Mouse (Mus musculus): ENCODE measurements around the gene Ggt5. TPM values are rescaled to one million over a fixed set of nuclear protein-coding genes. Genes with fewer than 3 reads are reported as not detected.

Gene Ggt5
- total and polyA plus RNA-seq, 2 experiments from 2014 or later, result 2.6 to 4.3 TPM

GRCm38 (mm10) chr10:75568029-75568428 is 21.1 kb upstream of the Ggt5 start:
- 46% methylated on average over 5 of the region's 5 CpGs for WGBS
- TF ChIP-seq CTCF (IDR thresholded peaks at IDR 0.05; ENCODE audit: low read depth), result no peak
- H3K27me3 ChIP-seq (ENCODE audit: insufficient read depth, low read length), result no peaks in the 10 kb centered on the region
- no peak for DNase-seq
- no peaks in the 10 kb centered on the region for H3K36me3 ChIP-seq (ENCODE audit: insufficient read depth)
- no peak overlapping the region for H3K4me3 ChIP-seq (ENCODE audit: low read depth, low read length)
- H3K4me2 ChIP-seq (ENCODE audit: low read depth), result no peak overlapping the region
- H3K9ac ChIP-seq, result no peak overlapping the region
- no peaks in the 10 kb centered on the region for H3K9me3 ChIP-seq (ENCODE audit: low read length)
- ATAC-seq, result no peak
- H3K4me1 ChIP-seq (ENCODE audit: insufficient read depth), result no peaks in the 10 kb centered on the region
- no peak overlapping the region for H3K27ac ChIP-seq (ENCODE audit: low read depth, low read length)

GRCm38 (mm10) chr10:75568441-75568840 is 20.7 kb upstream of the Ggt5 start:
- DNase-seq (no peak), ATAC-seq (no peak)
- Histone ChIP-seq H3K27ac (ENCODE audit: low read depth, low read length) (no peak overlapping the region), H3K9me3 (ENCODE audit: low read length) (no peaks in the 10 kb centered on the region), H3K4me1 (ENCODE audit: insufficient read depth) (no peaks in the 10 kb centered on the region), H3K4me3 (ENCODE audit: low read depth, low read length) (no peak overlapping the region), H3K27me3 (ENCODE audit: insufficient read depth, low read length) (no peaks in the 10 kb centered on the region), H3K9ac (no peak overlapping the region), H3K4me2 (ENCODE audit: low read depth) (no peak overlapping the region), H3K36me3 (ENCODE audit: insufficient read depth) (no peaks in the 10 kb centered on the region)
- TF ChIP-seq CTCF (IDR thresholded peaks at IDR 0.05; ENCODE audit: low read depth), result no peak
- 10% methylated on average over 11 of the region's 11 CpGs for WGBS

- H3K4me2 ChIP-seq (ENCODE audit: low read depth), result no peak overlapping the region
- no peaks in the 10 kb centered on the region for H3K36me3 ChIP-seq (ENCODE audit: insufficient read depth)
- no peaks in the 10 kb centered on the region for H3K27me3 ChIP-seq (ENCODE audit: insufficient read depth, low read length)
- no peaks in the 10 kb centered on the region for H3K9me3 ChIP-seq (ENCODE audit: low read length)
- TF ChIP-seq CTCF (IDR thresholded peaks at IDR 0.05; ENCODE audit: low read depth), result no peak
- ATAC-seq, result no peak
- no peak for DNase-seq
- WGBS, result 17% methylated on average over 4 of the region's 4 CpGs
- H3K4me1 ChIP-seq (ENCODE audit: insufficient read depth), result no peaks in the 10 kb centered on the region
- H3K9ac ChIP-seq, result no peak overlapping the region
- H3K4me3 ChIP-seq (ENCODE audit: low read depth, low read length), result no peak overlapping the region
- H3K27ac ChIP-seq (ENCODE audit: low read depth, low read length), result no peak overlapping the region
Observed at GRCm38 (mm10) chr10:75568851-75569250, 20.3 kb upstream of the Ggt5 start.

GRCm38 (mm10) chr10:75570981-75571657 is 18.0 kb upstream of the Ggt5 start:
- no peaks in the 10 kb centered on the region for H3K36me3 ChIP-seq (ENCODE audit: insufficient read depth)
- H3K4me2 ChIP-seq (ENCODE audit: low read depth), result no peak overlapping the region
- ATAC-seq, result no peak
- H3K27ac ChIP-seq (ENCODE audit: low read depth, low read length), result no peak overlapping the region
- no peak overlapping the region for H3K9ac ChIP-seq
- DNase-seq, result no peak
- no peaks in the 10 kb centered on the region for H3K27me3 ChIP-seq (ENCODE audit: insufficient read depth, low read length)
- WGBS, result 37% methylated on average over 10 of the region's 10 CpGs
- no peaks in the 10 kb centered on the region for H3K4me1 ChIP-seq (ENCODE audit: insufficient read depth)
- H3K4me3 ChIP-seq (ENCODE audit: low read depth, low read length), result no peak overlapping the region
- no peak for TF ChIP-seq CTCF (IDR thresholded peaks at IDR 0.05; ENCODE audit: low read depth)
- H3K9me3 ChIP-seq (ENCODE audit: low read length), result no peaks in the 10 kb centered on the region

- ATAC-seq, result no peak
- Histone ChIP-seq H3K4me3 (ENCODE audit: low read depth, low read length) (no peak overlapping the region), H3K4me1 (ENCODE audit: insufficient read depth) (no peaks in the 10 kb centered on the region), H3K4me2 (ENCODE audit: low read depth) (no peak overlapping the region), H3K9me3 (ENCODE audit: low read length) (no peaks in the 10 kb centered on the region), H3K9ac (no peak overlapping the region), H3K36me3 (ENCODE audit: insufficient read depth) (no peaks in the 10 kb centered on the region), H3K27me3 (ENCODE audit: insufficient read depth, low read length) (no peaks in the 10 kb centered on the region), H3K27ac (ENCODE audit: low read depth, low read length) (no peak overlapping the region)
- no peak for TF ChIP-seq CTCF (IDR thresholded peaks at IDR 0.05; ENCODE audit: low read depth)
- DNase-seq, result no peak
- WGBS, result 44% methylated on average over 9 of the region's 9 CpGs
Observed at GRCm38 (mm10) chr10:75571937-75572336, 17.2 kb upstream of the Ggt5 start.

- Histone ChIP-seq H3K4me2 (ENCODE audit: low read depth) (no peak overlapping the region), H3K36me3 (ENCODE audit: insufficient read depth) (no peaks in the 10 kb centered on the region), H3K27ac (ENCODE audit: low read depth, low read length) (no peak overlapping the region), H3K27me3 (ENCODE audit: insufficient read depth, low read length) (no peaks in the 10 kb centered on the region), H3K4me1 (ENCODE audit: insufficient read depth) (no peaks in the 10 kb centered on the region), H3K9me3 (ENCODE audit: low read length) (no peaks in the 10 kb centered on the region), H3K4me3 (ENCODE audit: low read depth, low read length) (no peak overlapping the region), H3K9ac (no peak overlapping the region)
- WGBS, result 43% methylated on average over 10 of the region's 10 CpGs
- TF ChIP-seq CTCF (IDR thresholded peaks at IDR 0.05; ENCODE audit: low read depth), result no peak
- ATAC-seq, result no peak
- no peak for DNase-seq
Observed at GRCm38 (mm10) chr10:75573181-75573580, 16.0 kb upstream of the Ggt5 start.

GRCm38 (mm10) chr10:75573965-75574364 is 15.2 kb upstream of the Ggt5 start:
- Histone ChIP-seq H3K4me2 (ENCODE audit: low read depth) (no peak overlapping the region), H3K9me3 (ENCODE audit: low read length) (no peaks in the 10 kb centered on the region), H3K4me1 (ENCODE audit: insufficient read depth) (no peaks in the 10 kb centered on the region), H3K27me3 (ENCODE audit: insufficient read depth, low read length) (no peaks in the 10 kb centered on the region), H3K9ac (no peak overlapping the region), H3K27ac (ENCODE audit: low read depth, low read length) (no peak overlapping the region), H3K36me3 (ENCODE audit: insufficient read depth) (no peaks in the 10 kb centered on the region), H3K4me3 (ENCODE audit: low read depth, low read length) (no peak overlapping the region)
- TF ChIP-seq CTCF (IDR thresholded peaks at IDR 0.05; ENCODE audit: low read depth), result no peak
- DNase-seq (no peak), ATAC-seq (no peak)
- WGBS, result 92% methylated on average over 9 of the region's 9 CpGs
